Mouse (Mus musculus) limb, embryonic 14.5 days (tissue): Measurements from ENCODE around the gene Nudcd2. TPM values are rescaled to one million over a fixed set of nuclear protein-coding genes. Genes with fewer than 3 reads are reported as not detected.
A peak's percentile ranks its signal among the peaks of the same experiment; 100 is the strongest.

Source experiments
- ATAC-seq: fragments of 200-750 bp; cut with Nextera tagmentation; 2 replicates; pipeline ENCODE4 v1.8.0; 2017; ENCODE audit warnings: low read depth, moderate number of reproducible peaks, moderate TSS enrichment; ENCODE audit not compliant: low FRiP score
- DNase-seq: peaks from one replicate; pipeline ENCODE4 v3.0.0-alpha.2; 2015; ENCODE audit warnings: low spot score
- H3K27ac ChIP-seq: fragments of 300-500 bp; sonication (generic); replicated peaks from 2 replicates; pipeline ENCODE4 v1.5.1; 2014; ENCODE audit warnings: low read depth, mild to moderate bottlenecking, low read length, moderate library complexity, mixed read lengths
- H3K27me3 ChIP-seq: fragments of 300-500 bp; sonication (generic); 2 replicates; pipeline ENCODE4 v1.6.1; 2014; ENCODE audit warnings: low read length, mixed read lengths; ENCODE audit not compliant: control insufficient read depth, insufficient read depth
- H3K36me3 ChIP-seq: fragments of 300-500 bp; sonication (generic); 2 replicates; pipeline ENCODE4 v1.6.1; 2014; ENCODE audit warnings: mild to moderate bottlenecking, low read length, moderate library complexity, mixed read lengths; ENCODE audit not compliant: control insufficient read depth, insufficient read depth
- H3K4me1 ChIP-seq: fragments of 300-500 bp; sonication (generic); 2 replicates; pipeline ENCODE4 v1.6.1; 2014; ENCODE audit warnings: antibody characterized with exemption, low read length, mixed read lengths; ENCODE audit not compliant: control insufficient read depth, insufficient read depth
- H3K4me2 ChIP-seq: fragments of 300-500 bp; sonication (generic); replicated peaks from 2 replicates; pipeline ENCODE4 v1.6.1; 2014; ENCODE audit warnings: low read depth, mild to moderate bottlenecking, low read length, moderate library complexity; ENCODE audit not compliant: severe bottlenecking
- H3K4me3 ChIP-seq: fragments of 300-500 bp; sonication (generic); replicated peaks from 2 replicates; pipeline ENCODE4 v1.5.1; 2014; ENCODE audit warnings: low read length
- H3K9ac ChIP-seq: fragments of 300-500 bp; sonication (generic); 2 replicates; pipeline ENCODE4 v1.6.1; 2014; ENCODE audit warnings: mild to moderate bottlenecking, low read depth, low read length, moderate library complexity; ENCODE audit not compliant: severe bottlenecking
- H3K9me3 ChIP-seq: fragments of 300-500 bp; sonication (generic); 2 replicates; pipeline ENCODE4 v1.6.1; 2016; ENCODE audit warnings: low read length; ENCODE audit not compliant: control insufficient read depth
- POLR2A ChIP-seq: fragments of 200-500 bp; IDR thresholded peaks from 2 replicates; pipeline ENCODE4 v1.8.0; 2012; ENCODE audit warnings: inconsistent platforms, mild to moderate bottlenecking, moderate library complexity, borderline replicate concordance; ENCODE audit not compliant: insufficient read depth, insufficient read length; ENCODE audit errors: extremely low read depth
- WGBS: fragments of 180-500 bp; shearing (Covaris S2); extraction: QIAGEN DNeasy Blood & Tissue Kit; methylation state at CpG from one replicate; pipeline ENCODE4 v1.1.7; 2014; 5-methylcytosine and 5-hydroxymethylcytosine counted together
- polyA plus RNA-seq, 2 experiments: library from polyadenylated mRNA; depleted of rRNA in 1 of 2; stranded (reverse) in 1 of 2; unstranded in 1 of 2; fragments of >200 nt; fragmentation: Nextera tagmentation in 1 of 2; extraction: Ambion mirVana in 1 of 2; gene quantifications; 2 replicates each; pipeline versions ENCODE4 v1.2.1 to v1.2.3; 2012 to 2014

Gene Nudcd2
- polyA plus RNA-seq, 2 experiments: 57.4 to 153 TPM

DNA sequence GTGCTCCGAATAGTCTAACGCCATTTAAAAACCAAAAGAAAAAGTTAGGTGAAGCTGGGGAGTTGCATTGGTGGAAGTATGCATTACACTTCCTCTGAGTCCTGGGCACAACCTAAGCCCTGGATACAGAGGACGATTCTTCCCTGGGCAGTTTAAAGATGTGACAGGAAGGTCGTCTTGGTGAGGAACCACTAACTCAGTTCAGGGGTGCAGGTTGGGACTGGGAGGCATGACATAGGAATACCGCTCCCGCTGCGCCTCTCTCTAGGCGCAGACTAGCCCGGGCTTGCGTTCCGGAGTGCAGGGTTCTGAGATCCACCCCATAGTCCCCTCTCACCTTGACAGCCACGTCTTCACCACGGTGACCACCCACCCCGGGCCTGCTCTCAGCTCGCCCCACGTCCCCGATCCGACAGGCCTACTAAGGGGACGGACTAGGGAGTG lies 21.2 kb downstream of the Nudcd2 start:
- Histone ChIP-seq H3K4me2 (peak overlapping the region; percentile 73), H3K27ac (peak overlapping the region; percentile 26; the same call in 1 of the 2 replicates), H3K4me1 (peaks cover 16% of the 10 kb centered on the region), H3K9ac (peak overlapping the region; percentile 77), H3K9me3 (no peaks in the 10 kb centered on the region), H3K4me3 (peak overlapping the region; percentile 69), H3K27me3 (no peaks in the 10 kb centered on the region), H3K36me3 (peaks cover 14% of the 10 kb centered on the region)
- no peak for TF ChIP-seq POLR2A
- 2% methylated on average over 19 of the region's 19 CpGs for WGBS
- ATAC-seq (peak; percentile 75; the same call in 1 of the 2 replicates), DNase-seq (no peak)

DNA sequence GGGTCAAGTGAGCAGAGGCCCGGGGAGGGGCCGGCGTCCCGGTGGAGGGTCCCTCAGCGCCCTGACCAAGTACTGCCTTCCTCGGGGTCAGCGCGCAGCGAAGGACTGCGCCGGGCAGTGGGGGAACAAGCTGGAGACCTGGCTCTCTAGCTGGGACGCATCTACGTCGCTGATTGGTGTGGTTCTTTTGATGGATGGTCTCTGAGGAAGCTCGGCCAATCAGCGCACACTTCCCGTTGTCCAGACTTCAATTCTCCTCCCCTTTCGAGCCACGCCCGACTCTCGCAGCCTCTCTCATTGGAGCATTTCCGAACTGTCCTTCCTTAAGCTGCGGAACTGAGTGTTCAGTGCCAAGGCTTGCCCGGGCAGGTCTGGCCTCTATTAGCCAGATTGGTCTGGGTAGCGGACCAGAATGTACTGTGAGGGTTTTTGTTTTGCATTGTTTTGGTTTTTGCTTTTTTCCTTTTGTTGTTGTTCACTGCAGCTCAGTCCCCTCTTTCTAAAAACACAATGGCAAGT lies 21.7 kb downstream of the Nudcd2 start, which contains the start of gene Ccng1:
Gene Ccng1 (minus strand): TSS at position 203 of the 519 bp plus-strand sequence.
- WGBS: under 1% methylated on average over 25 of the region's 25 CpGs
- H3K9ac ChIP-seq: peak within 1 kb of the TSS; percentile 77
- peak; percentile 99 for ATAC-seq
- H3K27me3 ChIP-seq: no peaks in the 10 kb centered on the region
- H3K4me2 ChIP-seq: peak within 1 kb of the TSS; percentile 73
- DNase-seq: peak; percentile 95
- peaks cover 11% of the 10 kb centered on the region for H3K36me3 ChIP-seq
- TF ChIP-seq POLR2A: peak; percentile 84; the same call in 1 of the 2 replicates
- no peaks in the 10 kb centered on the region for H3K9me3 ChIP-seq
- H3K27ac ChIP-seq: peak within 1 kb of the TSS; percentile 26
- peak within 1 kb of the TSS; percentile 69 for H3K4me3 ChIP-seq
- peaks cover 16% of the 10 kb centered on the region for H3K4me1 ChIP-seq

DNA sequence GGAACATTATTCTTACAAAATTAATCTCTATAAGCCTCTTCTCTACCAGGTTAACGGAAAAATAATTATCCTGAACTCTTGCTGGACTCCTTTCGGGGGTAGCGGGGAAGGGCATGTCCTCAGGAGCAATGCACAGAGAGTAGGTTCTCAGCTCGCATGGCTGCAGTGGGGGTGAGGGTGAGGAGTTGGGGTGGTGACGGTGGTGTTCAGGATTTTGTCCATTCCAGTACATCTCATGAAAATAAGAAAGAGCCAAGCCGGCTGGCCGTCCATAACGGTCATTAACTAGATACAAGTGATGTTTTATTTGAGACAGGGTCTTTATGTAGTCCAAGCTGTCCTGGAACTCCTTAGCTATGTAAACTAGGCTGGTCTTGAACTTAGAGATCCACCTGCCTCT lies 22.5 kb downstream of the Nudcd2 start:
- no peak for ATAC-seq
- TF ChIP-seq POLR2A: no peak
- no peak for DNase-seq
- no peak overlapping the region for H3K9ac ChIP-seq
- H3K27me3 ChIP-seq: no peaks in the 10 kb centered on the region
- no peaks in the 10 kb centered on the region for H3K9me3 ChIP-seq
- no peak overlapping the region for H3K27ac ChIP-seq
- peaks cover 9% of the 10 kb centered on the region for H3K36me3 ChIP-seq
- H3K4me2 ChIP-seq: no peak overlapping the region
- 87% methylated on average over 8 of the region's 8 CpGs for WGBS
- peaks cover 16% of the 10 kb centered on the region for H3K4me1 ChIP-seq
- H3K4me3 ChIP-seq: no peak overlapping the region

DNA sequence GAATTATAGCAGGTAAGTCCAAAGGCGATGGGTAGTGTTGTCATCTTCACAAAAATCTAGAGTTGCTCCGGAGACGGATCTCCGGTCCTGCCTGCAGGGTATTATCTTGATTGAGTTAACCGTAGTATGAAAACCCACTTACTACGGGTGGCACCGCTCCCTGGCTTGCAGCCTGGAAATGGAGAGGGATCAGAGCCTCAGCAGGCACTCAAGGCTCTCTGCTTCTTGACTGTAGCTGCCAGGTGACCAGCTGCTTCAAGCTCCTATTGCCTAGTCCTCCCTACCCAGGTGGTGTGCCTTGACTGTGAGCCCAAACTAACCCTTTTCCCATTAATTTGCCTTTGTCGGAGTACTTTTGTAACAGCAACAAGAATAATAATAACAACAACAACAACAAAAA lies 26.4 kb downstream of the Nudcd2 start:
- no peak overlapping the region for H3K4me3 ChIP-seq
- no peak overlapping the region for H3K27ac ChIP-seq
- WGBS: 74% methylated on average over 8 of the region's 8 CpGs
- TF ChIP-seq POLR2A: no peak
- H3K9me3 ChIP-seq: no peaks in the 10 kb centered on the region
- no peaks in the 10 kb centered on the region for H3K27me3 ChIP-seq
- DNase-seq (no peak), ATAC-seq (no peak)
- H3K36me3 ChIP-seq: no peaks in the 10 kb centered on the region
- H3K9ac ChIP-seq: no peak overlapping the region
- no peak overlapping the region for H3K4me2 ChIP-seq
- 0 out of 2 replicates have a peak, but pooled peaks cover 4% of the 10 kb centered on the region for H3K4me1 ChIP-seq

DNA sequence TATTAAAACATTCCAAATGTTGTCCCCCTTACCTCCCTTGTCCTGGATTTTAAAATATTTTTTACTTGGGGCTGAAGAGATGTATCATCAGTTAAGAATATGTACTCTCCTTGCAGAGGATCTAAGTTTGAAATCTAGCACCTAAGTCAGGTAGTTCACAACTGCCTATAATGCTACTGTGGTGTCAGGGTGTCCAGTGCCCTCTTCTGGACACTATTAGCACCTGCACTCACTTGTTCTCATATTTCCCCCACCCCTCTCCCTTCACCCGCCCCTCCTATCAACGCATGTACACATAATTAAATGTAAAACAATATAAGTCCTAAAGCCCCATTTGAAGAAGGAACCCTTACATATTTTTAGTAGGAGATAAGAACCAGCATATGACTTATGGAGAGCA lies 29.9 kb downstream of the Nudcd2 start:
- no peaks in the 10 kb centered on the region for H3K9me3 ChIP-seq
- no peaks in the 10 kb centered on the region for H3K27me3 ChIP-seq
- H3K9ac ChIP-seq: no peak overlapping the region
- H3K4me3 ChIP-seq: no peak overlapping the region
- ATAC-seq (no peak), DNase-seq (no peak)
- no peaks in the 10 kb centered on the region for H3K4me1 ChIP-seq
- H3K36me3 ChIP-seq: no peaks in the 10 kb centered on the region
- no peak overlapping the region for H3K4me2 ChIP-seq
- 20% methylated on average over 2 of the region's 2 CpGs for WGBS
- no peak for TF ChIP-seq POLR2A
- H3K27ac ChIP-seq: no peak overlapping the region

DNA sequence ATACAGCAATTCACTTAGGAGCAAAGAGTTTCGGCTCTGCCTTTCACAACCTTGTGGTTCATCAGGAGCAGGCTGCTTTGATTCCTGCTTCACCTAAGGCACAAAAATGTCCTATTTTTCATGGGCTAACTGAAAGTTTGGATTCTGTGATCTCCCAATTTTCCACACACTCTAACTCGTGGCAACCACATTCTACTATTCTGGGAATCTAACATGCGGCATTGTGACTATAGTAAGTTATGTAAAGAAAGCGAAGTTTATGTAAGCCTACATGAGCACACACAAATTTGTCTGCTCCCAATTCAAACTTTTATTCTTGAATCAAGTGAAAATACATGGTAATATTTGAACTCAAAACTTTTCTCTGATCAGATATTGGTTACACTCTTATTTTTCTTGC lies 31.2 kb downstream of the Nudcd2 start:
- no peaks in the 10 kb centered on the region for H3K27me3 ChIP-seq
- H3K9ac ChIP-seq: no peak overlapping the region
- WGBS: 83% methylated on average over 4 of the region's 4 CpGs
- H3K4me2 ChIP-seq: no peak overlapping the region
- H3K27ac ChIP-seq: no peak overlapping the region
- DNase-seq (no peak), ATAC-seq (no peak)
- TF ChIP-seq POLR2A: no peak
- H3K9me3 ChIP-seq: no peaks in the 10 kb centered on the region
- no peaks in the 10 kb centered on the region for H3K36me3 ChIP-seq
- no peaks in the 10 kb centered on the region for H3K4me1 ChIP-seq
- H3K4me3 ChIP-seq: no peak overlapping the region
